Mouse (Mus musculus) thymus, postnatal 0 days (tissue): Measurements from ENCODE around the gene Tnip2. TPM values are rescaled to one million over a fixed set of nuclear protein-coding genes. Genes with fewer than 3 reads are reported as not detected.

Experiments
- DNase-seq: peaks from one replicate; pipeline ENCODE4 v3.0.0-alpha.2; 2015; ENCODE audit warnings: low spot score
- polyA plus RNA-seq: library from polyadenylated mRNA; unstranded; fragments of >200 nt; fragmentation: Nextera tagmentation; extraction: Ambion mirVana; gene quantifications from 2 replicates; pipeline ENCODE4 v1.2.1, GENCODE M21; 2015

Gene Tnip2
- polyA plus RNA-seq, 1 experiment from 2014 or later, result 17.9 TPM

DNA sequence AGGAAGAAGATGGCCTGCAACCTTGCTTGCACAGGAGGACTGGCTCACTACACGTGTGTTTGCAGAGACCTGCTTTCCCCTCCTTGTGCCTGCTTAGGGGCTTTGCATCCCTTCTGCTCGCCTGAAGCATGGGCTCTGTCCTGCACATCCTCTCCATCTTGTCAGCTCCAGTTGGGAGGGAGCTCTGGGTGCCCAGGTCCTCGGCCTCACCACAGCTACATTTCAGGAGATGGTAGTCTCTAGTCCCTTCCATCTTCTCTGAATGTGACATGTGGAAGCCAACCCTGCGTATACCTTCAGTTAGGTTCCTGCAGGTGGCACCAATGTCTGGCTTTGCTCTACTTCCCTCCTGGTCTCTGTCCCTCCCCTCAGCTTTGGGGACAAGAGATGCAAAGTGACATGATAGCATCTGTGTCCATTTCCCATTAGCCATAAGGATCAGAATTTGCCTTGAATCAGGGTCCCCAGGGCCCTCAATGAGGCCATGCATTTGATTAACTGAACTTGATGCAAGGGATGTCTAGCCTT lies 10.2 kb upstream of the Tnip2 start:
- DNase-seq, result no peak

DNA sequence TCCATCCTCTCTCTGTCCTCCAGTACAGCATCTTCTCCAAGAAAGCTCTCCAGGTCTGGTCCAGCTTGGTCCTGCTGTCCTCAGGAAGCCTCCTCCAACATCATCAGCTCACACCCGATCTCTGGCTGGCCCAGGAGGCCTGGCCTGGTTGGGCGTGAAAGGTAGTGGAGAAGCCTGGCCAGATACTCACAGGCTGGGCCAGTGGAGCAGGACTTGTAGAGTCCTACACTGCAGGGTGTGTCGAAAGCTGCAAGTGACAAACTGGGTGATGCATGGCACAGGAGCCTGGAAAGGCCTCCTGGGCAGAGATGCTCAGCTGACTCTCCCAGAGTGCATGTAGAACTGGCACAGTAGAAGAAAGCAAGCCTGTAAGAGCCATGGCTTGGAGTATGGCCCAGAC lies 7.5 kb upstream of the Tnip2 start:
- DNase-seq, result no peak

DNA sequence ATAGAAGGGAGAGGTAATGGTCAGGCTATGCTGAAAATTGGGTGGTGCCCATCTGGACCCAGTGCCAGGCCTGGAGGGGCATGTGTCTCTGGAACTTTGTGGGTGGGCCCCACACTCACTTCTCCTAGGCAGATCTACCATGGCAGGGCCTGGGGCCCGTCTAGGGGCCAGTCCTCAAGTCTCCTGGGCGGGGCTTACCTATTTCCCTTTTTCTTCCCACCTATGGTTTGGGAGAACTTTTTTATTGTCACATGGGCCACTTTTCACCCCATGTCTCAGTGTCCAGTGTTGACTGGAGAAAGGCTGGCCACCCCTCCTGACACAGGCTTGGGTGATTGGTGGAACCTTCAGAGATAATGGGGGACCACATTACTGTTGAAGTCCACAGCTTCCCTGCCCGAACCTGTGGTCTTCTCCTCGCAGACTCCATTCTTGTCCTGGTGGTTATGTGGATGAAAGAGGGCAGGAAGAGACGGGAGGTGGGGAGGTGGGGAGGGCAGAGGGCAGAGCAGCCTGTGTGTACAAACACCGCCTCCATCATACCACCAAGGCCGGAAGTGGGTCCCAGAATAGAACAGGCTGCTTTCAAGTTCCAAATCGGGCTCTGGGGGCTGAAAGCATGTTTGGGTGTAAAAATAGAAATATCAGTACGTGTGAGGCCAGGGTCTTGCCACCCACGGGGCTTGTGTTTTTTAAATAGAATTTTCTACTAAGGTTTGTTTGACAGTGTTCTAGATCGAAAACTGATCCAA lies 6.8 kb upstream of the Tnip2 start:
- peak; percentile 84 for DNase-seq

DNA sequence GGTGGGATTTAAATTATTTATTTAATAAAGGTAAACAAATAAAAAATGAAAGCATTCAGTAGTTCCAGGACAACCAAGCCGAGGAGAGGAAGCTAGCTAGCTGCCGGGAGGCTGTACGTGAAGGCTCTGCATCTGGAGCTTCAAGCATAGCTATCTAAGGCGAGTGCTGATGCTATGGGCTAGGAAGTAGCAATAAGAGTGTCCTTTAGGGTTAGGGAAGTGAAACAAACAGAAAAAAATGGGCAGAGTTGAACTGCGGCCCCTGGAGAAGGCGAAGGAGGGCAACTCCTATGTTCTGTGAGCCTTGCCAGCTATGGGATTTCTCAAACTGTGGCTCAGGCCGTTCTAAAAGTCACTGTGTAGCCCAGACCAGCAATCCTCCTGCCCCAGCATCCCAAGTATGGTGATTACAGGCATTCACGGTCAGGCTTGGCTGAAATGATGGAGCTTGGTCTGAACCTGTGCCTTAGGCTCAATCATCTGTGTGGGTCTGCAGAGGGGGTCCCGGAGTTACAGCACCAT lies 5.7 kb upstream of the Tnip2 start:
- no peak for DNase-seq

DNA sequence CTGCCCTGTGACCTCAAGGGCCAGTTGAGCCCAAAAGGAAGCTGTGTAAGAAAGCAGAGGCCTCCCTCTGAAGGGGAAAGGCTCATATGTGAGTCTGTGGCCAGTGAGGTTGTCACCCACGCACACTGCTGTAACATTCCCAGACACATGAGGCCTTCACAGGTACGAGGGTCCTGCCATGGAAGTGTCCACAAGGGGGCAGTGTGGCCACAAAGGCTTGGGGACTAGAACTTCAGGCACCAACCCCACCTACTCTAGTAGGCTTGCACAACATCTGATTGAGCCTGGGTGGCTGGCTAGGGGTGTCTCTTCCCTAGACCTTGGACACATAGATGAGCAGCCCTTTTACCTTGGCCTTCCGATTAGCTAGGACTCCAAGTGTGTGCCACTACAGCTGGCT lies 4.1 kb upstream of the Tnip2 start:
- DNase-seq, result peak; percentile 84

DNA sequence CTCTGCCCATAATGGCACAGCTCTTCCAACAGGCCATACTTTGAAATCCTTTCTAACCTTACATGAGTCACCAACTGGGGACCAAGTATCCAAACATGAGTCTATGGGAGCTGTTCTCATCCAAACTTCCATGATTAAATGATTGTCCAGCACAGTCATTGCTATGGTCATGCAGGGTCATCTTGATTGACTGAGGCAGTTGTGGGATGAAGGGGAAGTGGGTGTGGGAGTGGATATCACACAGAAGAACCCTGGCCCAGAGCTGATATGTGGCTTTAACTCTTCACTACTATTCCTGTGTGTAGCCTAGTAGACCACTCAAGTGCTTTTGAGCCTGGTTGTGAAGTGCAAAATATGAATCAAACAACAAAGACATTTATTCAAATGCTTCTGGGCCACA lies 1.3 kb upstream of the Tnip2 start:
- no peak for DNase-seq

DNA sequence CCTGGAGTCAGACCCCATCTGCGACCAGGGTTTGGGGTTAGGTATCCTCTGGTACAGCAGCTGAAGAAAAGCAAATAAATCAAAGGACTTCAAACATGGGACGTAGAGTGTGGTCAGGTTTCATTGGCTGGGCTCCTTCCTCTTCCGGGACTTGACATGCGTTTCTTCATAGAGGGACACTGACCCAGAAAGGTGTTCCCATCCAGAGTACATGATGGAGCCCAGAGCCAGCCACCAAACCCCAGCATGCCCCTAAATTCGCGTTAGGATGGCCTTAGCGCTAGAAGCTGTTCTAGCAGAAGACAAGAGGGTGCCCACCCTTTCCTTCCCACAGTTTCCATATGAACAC lies 401 bp upstream of the Tnip2 start:
- no peak for DNase-seq

DNA sequence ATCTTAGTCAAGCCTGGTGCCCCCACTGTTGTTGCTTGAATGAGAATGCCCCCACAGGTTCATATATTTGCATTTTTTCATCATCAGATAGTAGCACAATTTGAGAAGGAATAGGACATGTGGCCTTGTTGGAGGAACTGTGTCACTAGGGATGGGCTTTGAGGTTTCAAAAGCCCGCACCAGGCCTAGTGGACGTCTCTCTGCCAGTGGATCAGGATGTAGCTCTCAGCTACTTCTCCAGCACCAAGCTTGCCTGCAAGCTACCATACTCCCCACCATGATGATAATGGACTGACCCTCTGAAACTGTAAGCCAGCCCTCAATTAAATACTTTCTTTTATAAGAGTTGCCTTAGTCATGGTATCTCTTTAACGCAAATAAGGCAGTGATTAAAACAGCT lies 1.3 kb downstream of the Tnip2 start:
- DNase-seq, result no peak

DNA sequence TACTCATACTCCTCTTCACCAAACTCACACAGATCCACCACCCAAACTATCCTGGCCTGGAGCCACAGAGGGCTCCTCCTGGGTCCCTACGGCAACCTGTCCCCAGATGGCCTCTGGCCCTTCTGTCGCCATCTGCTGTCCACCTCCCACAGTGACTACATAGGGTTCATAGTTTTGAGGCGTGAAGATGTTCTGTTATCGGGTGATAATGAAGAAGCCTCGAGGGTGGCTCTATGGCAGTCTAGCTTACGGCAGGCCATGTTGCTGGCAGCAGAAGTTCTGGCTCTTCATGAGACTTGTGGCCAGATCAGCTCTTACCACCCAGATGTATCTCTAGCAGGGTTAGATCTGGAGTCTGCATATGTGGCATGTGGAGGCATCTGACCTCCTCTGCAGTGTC lies 11.0 kb downstream of the Tnip2 start:
- no peak for DNase-seq

DNA sequence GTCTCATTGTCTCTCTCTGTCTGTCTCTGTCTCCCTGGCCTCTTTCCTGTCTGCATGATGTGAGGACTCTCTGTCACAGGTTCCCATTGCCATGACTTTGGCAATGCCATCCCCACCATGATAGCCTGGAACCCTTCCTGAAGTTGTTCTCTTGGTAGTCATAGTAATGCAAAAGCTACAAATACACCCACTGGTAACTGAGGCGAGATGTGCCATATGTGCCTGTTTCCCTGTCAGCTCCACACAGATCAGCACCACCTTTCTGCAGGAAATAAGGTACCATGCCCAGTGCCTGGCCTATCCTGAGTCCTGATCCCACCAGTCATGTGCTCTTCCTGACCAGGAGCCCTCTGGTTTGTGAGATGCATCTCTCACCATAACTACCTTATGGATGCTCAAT lies 11.4 kb downstream of the Tnip2 start:
- DNase-seq, result no peak

DNA sequence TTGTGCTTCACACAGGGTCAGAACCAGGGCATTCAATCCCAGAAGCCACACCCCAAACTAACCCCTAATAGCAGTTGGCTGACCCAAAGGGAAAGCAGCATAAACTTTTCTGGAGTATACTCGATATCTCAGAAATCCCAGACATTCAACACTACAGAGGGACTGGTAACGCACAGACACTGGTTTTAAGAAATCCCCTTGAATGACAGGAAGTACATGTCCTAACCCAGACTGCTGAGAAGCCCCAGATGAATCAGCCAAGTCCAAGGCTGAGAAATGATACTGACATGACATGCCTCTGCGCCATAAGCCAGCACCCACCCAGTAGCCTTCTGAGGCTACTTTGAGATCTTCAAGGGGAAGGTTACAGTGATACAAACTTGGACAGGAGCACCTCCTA lies 12.2 kb downstream of the Tnip2 start:
- no peak for DNase-seq

DNA sequence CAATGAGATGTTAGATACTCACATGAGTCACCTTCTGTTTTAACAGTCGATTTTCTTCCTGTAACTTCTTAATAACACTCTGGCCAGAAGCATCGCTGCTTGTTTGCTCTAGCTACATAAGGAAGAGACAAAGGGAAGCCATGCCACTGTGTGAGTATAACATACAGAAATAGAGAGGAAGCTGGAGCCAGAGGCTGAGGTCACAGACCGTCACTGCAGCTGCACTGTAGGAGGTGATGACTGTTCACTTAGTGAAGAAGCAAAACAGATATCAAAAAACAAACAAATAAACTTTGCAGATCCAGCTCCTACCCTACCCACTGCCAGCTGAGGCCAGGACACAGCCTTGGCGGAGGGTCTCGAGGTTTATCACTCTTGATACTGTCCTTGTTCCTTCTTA lies 12.9 kb downstream of the Tnip2 start:
- no peak for DNase-seq

DNA sequence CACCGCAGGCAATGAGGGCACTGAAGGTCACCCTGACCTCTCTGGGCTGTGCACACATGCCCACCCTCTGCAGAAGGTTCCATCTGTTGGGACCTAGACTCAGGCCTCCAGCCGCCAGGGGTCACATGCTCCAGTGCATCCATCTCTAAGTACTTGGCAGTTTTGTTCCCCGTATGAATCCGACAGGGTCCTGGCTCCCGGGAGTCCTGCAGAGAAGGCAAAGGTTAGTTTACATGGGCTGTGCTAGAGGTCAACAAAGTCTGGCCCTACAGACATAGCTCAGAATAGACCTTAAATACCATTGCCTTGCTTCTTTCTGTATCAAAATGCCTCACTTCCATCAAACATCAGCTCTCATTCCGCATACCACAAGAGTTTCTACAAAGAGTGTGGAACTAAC lies 17.0 kb downstream of the Tnip2 start:
- no peak for DNase-seq

DNA sequence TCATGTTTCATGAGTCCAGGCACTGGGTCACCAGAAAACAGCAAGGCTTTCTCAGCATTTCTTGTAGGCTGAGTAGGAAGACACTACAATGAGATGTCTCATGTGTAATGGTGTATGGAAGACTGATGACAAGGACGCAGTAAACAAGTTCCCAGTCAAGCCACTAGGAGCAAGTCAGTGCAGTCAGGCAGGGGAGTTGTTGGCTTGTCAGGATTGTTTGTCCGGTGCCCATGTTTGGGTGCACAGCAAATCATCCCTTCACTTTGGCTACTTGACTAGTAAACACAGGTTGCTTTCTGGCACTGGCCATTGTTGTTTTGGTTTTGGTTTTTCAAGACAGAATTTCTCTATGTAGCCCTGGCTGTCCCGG lies 24.4 kb downstream of the Tnip2 start:
- no peak for DNase-seq

DNA sequence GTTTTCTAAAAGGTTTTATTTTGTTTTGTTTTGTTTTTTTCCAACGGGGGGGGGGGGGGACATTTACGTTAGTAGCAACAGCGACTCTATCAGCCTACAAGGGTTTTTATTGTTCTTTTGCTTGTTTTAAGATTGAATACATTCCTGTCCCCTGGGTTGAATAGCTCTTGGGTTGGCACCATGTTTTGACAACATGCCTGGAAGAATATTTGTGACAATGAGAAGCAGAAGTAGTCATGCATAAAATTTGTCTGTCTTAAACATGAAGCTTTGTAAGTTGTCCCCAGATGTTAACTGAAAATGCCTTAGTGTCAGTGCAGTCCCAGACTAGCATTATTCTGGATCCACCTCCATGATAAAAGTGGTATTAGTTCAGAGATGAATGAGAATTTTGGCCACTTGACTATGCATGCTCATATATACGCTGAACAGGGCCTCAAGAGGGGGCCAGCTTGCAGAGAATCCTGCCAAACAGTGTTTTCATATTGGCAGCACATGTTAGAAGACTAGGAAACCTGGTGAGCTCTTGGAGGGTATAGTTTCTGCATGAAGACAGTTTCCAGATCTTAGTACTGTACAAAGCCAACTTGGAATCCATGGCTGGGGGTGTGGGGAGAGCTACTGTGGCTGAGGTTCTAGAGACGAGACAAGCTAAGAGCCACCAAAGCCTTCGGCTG lies 24.9 kb downstream of the Tnip2 start:
- DNase-seq, result no peak

DNA sequence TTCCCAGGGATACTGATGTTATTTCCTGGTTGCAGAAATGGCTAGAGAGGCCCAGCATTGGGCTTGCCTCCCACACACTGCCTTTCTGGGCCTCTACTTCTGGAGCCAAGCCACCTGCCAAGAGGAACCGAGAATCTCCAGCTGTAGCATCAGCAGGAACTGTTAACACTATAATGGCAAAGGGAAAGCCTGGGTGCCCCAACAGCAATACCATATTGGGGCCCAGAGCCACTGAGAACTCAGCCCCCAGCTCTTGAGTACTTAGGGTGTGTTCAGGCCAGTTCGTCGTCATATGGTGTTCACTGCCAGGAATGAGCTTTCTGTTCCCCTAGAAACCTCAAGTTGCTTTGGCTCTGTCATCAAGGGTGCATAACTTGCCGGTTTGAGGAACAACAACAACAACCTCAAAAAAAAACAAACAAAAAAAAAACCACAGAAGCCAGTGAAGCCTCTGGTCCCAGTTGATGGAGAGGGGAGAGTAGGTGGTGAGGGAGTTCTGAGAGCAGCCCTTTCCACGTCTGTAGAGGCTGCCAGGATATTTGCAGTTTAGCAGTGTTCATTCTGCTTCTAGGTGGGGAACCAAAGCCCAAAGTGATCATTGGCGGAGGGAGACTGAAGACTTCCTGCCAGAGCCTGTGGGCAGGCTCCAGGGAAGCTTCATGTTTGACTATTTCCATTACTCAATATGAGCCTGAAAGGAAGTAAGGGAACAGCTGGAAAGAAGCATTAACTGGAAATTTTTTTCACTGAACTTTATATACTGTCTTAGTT lies 26.3 kb downstream of the Tnip2 start:
- DNase-seq, result no peak

DNA sequence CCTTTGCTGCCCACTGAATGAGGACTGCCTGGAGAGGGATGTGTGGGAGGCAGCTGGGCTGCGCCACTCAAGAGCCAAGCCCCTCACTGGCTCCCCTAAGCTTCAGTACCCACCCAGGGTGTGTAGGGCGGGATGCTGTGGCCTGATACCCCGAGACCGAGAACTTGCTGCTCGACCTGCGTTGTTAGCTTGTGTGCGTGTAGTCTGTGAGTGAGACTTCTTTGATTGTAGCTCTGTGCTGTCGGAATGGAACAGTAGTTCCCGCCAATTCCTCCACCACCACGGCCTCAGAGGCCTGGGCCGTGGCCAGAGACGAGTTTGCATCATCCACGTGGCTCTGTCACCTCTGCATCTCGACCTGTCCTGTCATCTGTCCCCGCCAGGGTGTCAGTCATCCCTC lies 28.1 kb downstream of the Tnip2 start:
- DNase-seq, result no peak

DNA sequence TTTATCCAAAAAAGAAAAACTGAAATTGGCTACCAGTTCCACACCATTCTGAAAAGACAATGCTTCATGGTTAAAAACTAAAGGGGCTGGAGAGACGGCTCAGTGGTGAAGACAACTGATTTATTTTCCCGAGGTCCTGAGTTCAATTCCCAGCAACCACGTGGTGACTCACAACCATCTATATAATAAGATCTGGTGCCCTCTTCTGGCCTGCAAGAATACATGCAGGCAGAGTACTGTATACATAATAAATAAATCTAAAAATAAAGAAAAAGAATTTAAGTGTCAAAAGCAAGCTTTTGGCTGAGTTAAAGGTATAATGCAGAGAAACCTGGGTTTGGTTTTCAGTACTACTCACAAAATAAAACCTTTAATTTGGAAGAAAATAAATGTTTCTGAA lies 32.9 kb downstream of the Tnip2 start:
- no peak for DNase-seq

DNA sequence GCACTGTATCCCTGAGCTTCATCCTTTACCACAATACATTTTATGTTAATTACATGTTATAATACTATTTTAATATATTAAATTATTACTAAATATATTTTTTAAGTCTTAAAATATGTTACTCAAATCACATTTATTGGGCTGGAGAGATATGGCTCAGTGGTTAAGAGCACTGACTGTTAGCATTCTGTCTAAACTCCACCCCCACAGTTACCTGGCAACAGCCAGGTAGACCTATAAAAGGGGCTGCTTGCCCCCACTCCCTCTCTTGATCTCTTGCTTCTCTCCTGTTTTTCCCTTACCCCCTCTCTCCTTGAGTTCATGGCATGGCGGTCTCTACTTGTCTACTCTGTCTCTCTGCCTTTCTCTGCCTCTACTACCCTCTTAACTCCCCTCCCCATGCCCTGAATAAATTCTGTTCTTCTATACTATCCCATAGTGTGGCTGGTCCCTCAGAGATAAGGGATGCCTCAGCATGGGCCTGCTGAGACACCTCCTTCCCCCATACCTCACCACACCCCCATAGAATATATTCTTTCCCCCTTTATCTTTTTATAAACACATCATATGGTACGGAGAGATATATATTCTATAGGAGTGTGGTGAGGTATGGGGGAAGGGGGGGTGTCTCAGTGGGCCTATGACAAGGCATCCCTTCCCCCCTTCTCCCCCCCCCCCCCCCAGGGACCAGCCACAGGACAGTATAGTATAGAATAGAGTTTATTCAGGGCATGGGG lies 45.6 kb downstream of the Tnip2 start:
- no peak for DNase-seq

DNA sequence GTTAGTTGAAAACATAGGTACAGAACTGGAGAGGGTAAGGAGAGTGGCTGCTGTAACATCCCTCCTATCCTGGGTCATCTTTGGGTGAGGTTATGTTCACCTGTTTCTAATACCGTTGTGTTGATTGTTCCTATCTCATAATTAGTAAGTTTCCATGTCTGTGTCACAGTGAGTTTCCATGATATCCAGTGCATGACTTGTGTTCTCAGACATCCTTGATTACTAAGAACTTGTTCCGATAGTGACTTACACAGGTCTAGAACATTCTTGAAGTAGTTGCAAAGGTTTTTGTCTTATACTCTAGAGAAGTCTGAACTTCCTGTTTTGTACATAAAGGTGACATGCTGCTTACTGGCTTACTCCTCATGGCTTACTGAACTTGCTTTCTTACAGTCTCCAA lies 47.1 kb downstream of the Tnip2 start:
- no peak for DNase-seq

DNA sequence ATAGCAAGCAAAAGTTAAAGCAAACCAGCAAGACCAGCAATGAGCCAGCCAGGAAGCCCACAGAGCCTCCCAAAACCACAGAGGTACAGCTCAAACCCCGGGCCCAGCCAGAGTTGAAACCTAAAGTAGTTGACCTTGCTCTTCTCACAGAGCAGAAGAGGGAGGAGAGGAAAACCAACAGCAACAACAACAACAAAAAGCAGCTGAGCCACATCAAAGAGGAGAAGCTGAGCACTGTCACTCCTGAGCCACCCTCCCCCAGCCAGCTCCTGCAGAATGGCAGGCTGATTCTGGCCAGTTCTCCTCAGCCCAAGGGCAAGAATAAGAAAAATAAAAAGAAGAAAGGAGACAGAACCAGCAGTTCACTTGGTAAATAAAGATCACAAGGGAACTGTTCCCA lies 47.7 kb downstream of the Tnip2 start:
- DNase-seq, result peak; percentile 19

DNA sequence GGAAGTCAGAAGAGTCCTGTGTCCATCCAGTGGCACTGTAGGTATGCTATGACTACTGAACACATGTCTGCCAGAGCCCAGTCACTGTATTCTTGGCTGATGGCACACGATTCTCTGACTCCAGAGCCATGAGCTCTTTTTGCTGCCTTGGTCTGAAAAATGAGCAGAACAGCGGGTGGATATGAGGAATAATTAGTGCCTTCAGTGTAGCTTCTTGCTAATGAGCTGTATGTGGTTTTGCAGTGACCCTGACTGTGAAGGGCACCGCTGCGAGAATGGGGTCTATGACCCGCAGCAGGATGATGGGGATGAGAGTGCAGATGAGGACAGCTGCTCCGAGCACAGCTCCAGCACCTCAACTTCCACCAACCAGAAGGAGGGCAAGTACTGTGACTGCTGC lies 52.0 kb downstream of the Tnip2 start:
- DNase-seq, result no peak
